Mouse (Mus musculus): ENCODE data around the gene Timp2. TPM values are rescaled to one million over a fixed set of nuclear protein-coding genes. Genes with fewer than 3 reads are reported as not detected.

The Timp2 gene
- total and polyA plus RNA-seq, 2 experiments from 2014 or later, result 165 to 208 TPM

DNA sequence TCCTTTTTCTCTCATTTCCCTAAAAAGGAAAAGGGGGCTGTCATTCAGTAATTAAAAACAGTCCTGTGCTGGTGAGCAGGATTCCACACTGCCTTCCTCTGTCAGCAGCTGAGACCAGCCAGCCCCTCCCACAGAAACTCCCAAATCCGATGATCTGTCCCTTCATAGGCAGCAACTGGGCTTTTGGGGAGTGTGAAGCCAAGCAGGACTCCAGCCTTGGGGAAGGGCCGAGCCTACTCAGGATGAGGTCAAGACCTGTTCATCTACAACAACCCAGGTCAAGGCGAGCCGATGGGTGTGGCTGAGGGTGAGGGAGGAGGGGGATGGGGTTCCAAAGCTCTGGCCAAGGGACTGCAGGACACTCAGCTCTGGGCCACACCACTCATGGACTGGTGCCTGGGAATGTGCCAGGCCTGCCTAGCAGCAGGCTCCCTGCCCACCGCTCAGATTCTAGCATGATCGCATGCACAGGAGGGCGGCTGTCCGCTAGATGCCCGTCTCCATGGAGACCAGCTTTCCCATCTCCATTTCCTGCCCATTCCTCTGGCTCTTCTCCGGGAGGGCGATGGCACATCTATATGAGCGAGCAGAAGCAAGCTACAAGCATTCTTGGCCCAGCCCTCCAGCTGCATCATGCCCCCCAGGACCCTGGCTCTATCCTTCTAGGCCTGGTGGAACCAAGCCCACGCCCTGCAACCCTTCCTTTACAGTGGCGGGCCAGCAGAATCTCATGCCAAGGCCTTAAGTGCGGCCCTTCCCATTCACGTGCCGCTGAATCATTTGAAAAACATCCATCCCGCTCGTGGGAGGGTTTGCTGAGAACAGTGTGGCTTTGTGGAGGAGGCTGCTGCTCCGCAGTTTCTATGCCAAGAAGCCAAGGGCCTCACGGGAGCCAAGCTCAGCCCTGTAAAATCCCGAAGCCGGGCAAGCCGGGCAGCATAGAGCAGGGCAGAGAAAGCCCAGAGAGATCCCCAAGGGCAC, 28.3 kb downstream of the Timp2 start:
- Histone ChIP-seq H3K4me3 (ENCODE audit: low read depth, low read length) (no peak overlapping the region), H3K9me3 (ENCODE audit: low read length) (no peaks in the 10 kb centered on the region), H3K27ac (ENCODE audit: low read depth, low read length) (peak overlapping the region; percentile 95), H3K4me1 (ENCODE audit: insufficient read depth) (peaks cover 25% of the 10 kb centered on the region), H3K27me3 (ENCODE audit: insufficient read depth, low read length) (no peaks in the 10 kb centered on the region), H3K9ac (peak overlapping the region; percentile 41), H3K36me3 (ENCODE audit: insufficient read depth) (no peaks in the 10 kb centered on the region), H3K4me2 (ENCODE audit: low read depth) (peak overlapping the region; percentile 36)
- 34% methylated on average over 24 of the region's 24 CpGs for WGBS
- TF ChIP-seq CTCF (IDR thresholded peaks at IDR 0.05; ENCODE audit: low read depth), result no peak
- DNase-seq, result peak; percentile 89
- peak; percentile 91 for ATAC-seq

- Histone ChIP-seq H3K4me3 (ENCODE audit: low read depth, low read length) (no peak overlapping the region), H3K4me2 (ENCODE audit: low read depth) (no peak overlapping the region), H3K9ac (no peak overlapping the region), H3K9me3 (ENCODE audit: low read length) (no peaks in the 10 kb centered on the region), H3K36me3 (ENCODE audit: insufficient read depth) (no peaks in the 10 kb centered on the region), H3K4me1 (ENCODE audit: insufficient read depth) (peaks cover 25% of the 10 kb centered on the region), H3K27me3 (ENCODE audit: insufficient read depth, low read length) (no peaks in the 10 kb centered on the region), H3K27ac (ENCODE audit: low read depth, low read length) (peak overlapping the region; percentile 95)
- no peak for ATAC-seq
- no peak for DNase-seq
- no peak for TF ChIP-seq CTCF (IDR thresholded peaks at IDR 0.05; ENCODE audit: low read depth)
- 92% methylated on average over 4 of the region's 4 CpGs for WGBS
Measured at GRCm38 (mm10) chr11:118326491-118326890, 29.0 kb downstream of the Timp2 start.

- Histone ChIP-seq H3K36me3 (ENCODE audit: insufficient read depth) (peaks cover 7% of the 10 kb centered on the region; the same call in 1 of the 2 replicates), H3K9ac (no peak overlapping the region), H3K4me3 (ENCODE audit: low read depth, low read length) (no peak overlapping the region), H3K4me2 (ENCODE audit: low read depth) (no peak overlapping the region), H3K27me3 (ENCODE audit: insufficient read depth, low read length) (no peaks in the 10 kb centered on the region), H3K4me1 (ENCODE audit: insufficient read depth) (peaks cover 25% of the 10 kb centered on the region), H3K27ac (ENCODE audit: low read depth, low read length) (no peak overlapping the region), H3K9me3 (ENCODE audit: low read length) (no peaks in the 10 kb centered on the region)
- WGBS, result 80% methylated on average over 5 of the region's 5 CpGs
- ATAC-seq (no peak), DNase-seq (no peak)
- TF ChIP-seq CTCF (IDR thresholded peaks at IDR 0.05; ENCODE audit: low read depth), result no peak
Measured at GRCm38 (mm10) chr11:118324541-118324940, 31.0 kb downstream of the Timp2 start.

- WGBS, result 92% methylated on average over 5 of the region's 5 CpGs
- Histone ChIP-seq H3K4me2 (ENCODE audit: low read depth) (no peak overlapping the region), H3K4me1 (ENCODE audit: insufficient read depth) (peaks cover 25% of the 10 kb centered on the region), H3K9me3 (ENCODE audit: low read length) (no peaks in the 10 kb centered on the region), H3K27ac (ENCODE audit: low read depth, low read length) (no peak overlapping the region), H3K9ac (no peak overlapping the region), H3K36me3 (ENCODE audit: insufficient read depth) (peaks cover 13% of the 10 kb centered on the region), H3K27me3 (ENCODE audit: insufficient read depth, low read length) (no peaks in the 10 kb centered on the region), H3K4me3 (ENCODE audit: low read depth, low read length) (no peak overlapping the region)
- no peak for TF ChIP-seq CTCF (IDR thresholded peaks at IDR 0.05; ENCODE audit: low read depth)
- ATAC-seq (no peak), DNase-seq (no peak)
Measured at GRCm38 (mm10) chr11:118323974-118324373, 31.6 kb downstream of the Timp2 start.

GRCm38 (mm10) chr11:118322647-118323046, 32.9 kb downstream of the Timp2 start:
- no peaks in the 10 kb centered on the region for H3K27me3 ChIP-seq (ENCODE audit: insufficient read depth, low read length)
- peaks cover 23% of the 10 kb centered on the region for H3K36me3 ChIP-seq (ENCODE audit: insufficient read depth)
- peaks cover 15% of the 10 kb centered on the region for H3K4me1 ChIP-seq (ENCODE audit: insufficient read depth)
- 50% methylated on average over 3 of the region's 3 CpGs for WGBS
- ATAC-seq, result no peak
- H3K4me2 ChIP-seq (ENCODE audit: low read depth), result no peak overlapping the region
- H3K4me3 ChIP-seq (ENCODE audit: low read depth, low read length), result no peak overlapping the region
- no peak for DNase-seq
- TF ChIP-seq CTCF (IDR thresholded peaks at IDR 0.05; ENCODE audit: low read depth), result no peak
- no peak overlapping the region for H3K9ac ChIP-seq
- H3K9me3 ChIP-seq (ENCODE audit: low read length), result no peaks in the 10 kb centered on the region
- no peak overlapping the region for H3K27ac ChIP-seq (ENCODE audit: low read depth, low read length)

GRCm38 (mm10) chr11:118321971-118322370, 33.6 kb downstream of the Timp2 start:
- TF ChIP-seq CTCF (IDR thresholded peaks at IDR 0.05; ENCODE audit: low read depth), result no peak
- 82% methylated on average over 4 of the region's 4 CpGs for WGBS
- H3K27me3 ChIP-seq (ENCODE audit: insufficient read depth, low read length), result no peaks in the 10 kb centered on the region
- H3K36me3 ChIP-seq (ENCODE audit: insufficient read depth), result peaks cover 23% of the 10 kb centered on the region
- H3K9me3 ChIP-seq (ENCODE audit: low read length), result no peaks in the 10 kb centered on the region
- ATAC-seq (no peak), DNase-seq (no peak)
- H3K4me2 ChIP-seq (ENCODE audit: low read depth), result no peak overlapping the region
- H3K9ac ChIP-seq, result no peak overlapping the region
- no peak overlapping the region for H3K4me3 ChIP-seq (ENCODE audit: low read depth, low read length)
- peaks cover 9% of the 10 kb centered on the region for H3K4me1 ChIP-seq (ENCODE audit: insufficient read depth)
- H3K27ac ChIP-seq (ENCODE audit: low read depth, low read length), result no peak overlapping the region

- no peak overlapping the region for H3K9ac ChIP-seq
- no peaks in the 10 kb centered on the region for H3K9me3 ChIP-seq (ENCODE audit: low read length)
- no peak overlapping the region for H3K4me2 ChIP-seq (ENCODE audit: low read depth)
- H3K27ac ChIP-seq (ENCODE audit: low read depth, low read length), result no peak overlapping the region
- H3K36me3 ChIP-seq (ENCODE audit: insufficient read depth), result peaks cover 23% of the 10 kb centered on the region
- peak; percentile 70 for ATAC-seq
- no peak overlapping the region for H3K4me3 ChIP-seq (ENCODE audit: low read depth, low read length)
- 0 out of 2 replicates have a peak, but pooled peaks cover 4% of the 10 kb centered on the region for H3K4me1 ChIP-seq (ENCODE audit: insufficient read depth)
- H3K27me3 ChIP-seq (ENCODE audit: insufficient read depth, low read length), result no peaks in the 10 kb centered on the region
- WGBS, result 72% methylated on average over 7 of the region's 7 CpGs
- peak; percentile 39 for DNase-seq
- no peak for TF ChIP-seq CTCF (IDR thresholded peaks at IDR 0.05; ENCODE audit: low read depth)
Measured at GRCm38 (mm10) chr11:118321500-118321899, 34.0 kb downstream of the Timp2 start.

All from forebrain, postnatal 0 days (tissue).